Mouse (Mus musculus): Measurements from ENCODE around the gene Mthfsd. TPM values are rescaled to one million over a fixed set of nuclear protein-coding genes. Genes with fewer than 3 reads are reported as not detected.

Mthfsd gene
- total and polyA plus RNA-seq, 2 experiments from 2014 or later = 33.3 to 76.5 TPM

DNA sequence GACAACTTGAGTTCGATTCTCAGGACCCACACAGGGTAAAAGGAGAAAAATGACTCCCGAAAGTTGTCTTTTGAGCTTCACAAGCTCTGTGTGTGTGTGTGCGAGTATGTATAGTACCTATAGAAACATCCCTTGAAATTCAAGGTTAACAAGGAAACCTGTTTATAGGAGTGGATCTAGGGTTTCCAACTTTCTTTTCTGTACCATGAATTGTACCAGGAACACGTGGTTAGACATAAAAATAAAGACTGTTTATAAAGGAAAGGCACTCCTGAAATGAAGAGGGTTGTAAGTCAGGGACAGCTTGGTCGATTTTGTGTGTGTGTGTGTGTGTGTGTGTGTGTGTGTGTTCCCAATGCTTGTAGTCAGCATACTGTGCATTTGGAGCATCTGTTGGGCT lies 465 bp upstream of the Mthfsd start:
- DNase-seq (no peak), ATAC-seq (no peak)
- peak overlapping the region; percentile 90 for H3K9ac ChIP-seq
- no peak overlapping the region for H3K27ac ChIP-seq (ENCODE audit: low read depth, low read length)
- WGBS = 10% methylated on average over 5 of the region's 5 CpGs
- H3K36me3 ChIP-seq (ENCODE audit: insufficient read depth) = peaks cover 10% of the 10 kb centered on the region
- H3K9me3 ChIP-seq (ENCODE audit: low read length) = no peaks in the 10 kb centered on the region
- peak overlapping the region; percentile 88 for H3K4me2 ChIP-seq (ENCODE audit: low read depth)
- H3K27me3 ChIP-seq (ENCODE audit: insufficient read depth, low read length) = peaks cover 10% of the 10 kb centered on the region
- TF ChIP-seq CTCF (IDR thresholded peaks at IDR 0.05; ENCODE audit: low read depth) = no peak
- H3K4me1 ChIP-seq (ENCODE audit: insufficient read depth) = peaks cover 7% of the 10 kb centered on the region; the same call in 1 of the 2 replicates
- peak overlapping the region; percentile 88 for H3K4me3 ChIP-seq (ENCODE audit: low read depth, low read length)

DNA sequence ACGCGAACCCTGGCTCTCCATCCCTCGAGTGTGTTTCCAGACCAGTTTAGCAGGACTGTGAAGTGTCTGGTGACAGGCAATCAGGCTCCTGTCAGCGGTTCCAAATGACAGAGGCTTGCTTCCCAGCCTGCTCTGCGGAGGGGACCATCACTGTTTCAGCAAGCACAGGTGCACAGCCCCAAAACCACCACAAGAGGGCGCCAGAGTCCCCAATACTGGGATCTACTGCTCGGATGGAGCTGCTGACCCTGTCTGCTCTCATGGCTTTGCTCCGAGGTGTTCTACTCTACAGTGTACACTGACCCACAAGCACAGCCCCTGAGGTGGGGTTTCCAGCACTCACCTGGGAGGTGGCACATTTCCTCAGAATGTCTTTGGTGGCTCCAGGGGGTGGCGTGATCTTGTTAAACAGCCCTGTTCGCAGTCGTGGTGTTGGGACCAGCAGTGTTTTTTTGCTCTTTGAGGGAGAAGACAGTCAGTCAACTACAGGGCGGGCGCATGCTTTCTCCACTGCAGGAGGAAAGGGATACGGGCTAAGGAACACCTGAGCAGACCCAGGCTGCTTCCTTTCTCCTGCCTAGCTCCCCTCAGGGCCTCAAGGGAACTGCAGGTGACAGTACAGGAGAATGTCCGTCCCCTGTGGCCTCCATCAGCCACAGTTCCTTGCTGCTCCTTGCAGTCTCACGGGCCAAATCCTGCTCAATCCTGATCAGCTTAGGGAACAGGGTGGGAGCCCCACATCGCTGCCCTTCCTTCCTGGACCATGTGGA lies 4.0 kb downstream of the Mthfsd start:
- 53% methylated on average over 17 of the region's 17 CpGs for WGBS
- H3K4me2 ChIP-seq (ENCODE audit: low read depth) = no peak overlapping the region
- peak; percentile 89 for DNase-seq
- ATAC-seq = 0 out of 2 replicates have a peak, but pooled peaks have one; percentile 30
- H3K4me3 ChIP-seq (ENCODE audit: low read depth, low read length) = no peak overlapping the region
- no peaks in the 10 kb centered on the region for H3K27me3 ChIP-seq (ENCODE audit: insufficient read depth, low read length)
- H3K9me3 ChIP-seq (ENCODE audit: low read length) = no peaks in the 10 kb centered on the region
- no peak overlapping the region for H3K27ac ChIP-seq (ENCODE audit: low read depth, low read length)
- peak; percentile 97 for TF ChIP-seq CTCF (IDR thresholded peaks at IDR 0.05; ENCODE audit: low read depth)
- peaks cover 7% of the 10 kb centered on the region; the same call in 1 of the 2 replicates for H3K4me1 ChIP-seq (ENCODE audit: insufficient read depth)
- no peak overlapping the region for H3K9ac ChIP-seq
- peaks cover 49% of the 10 kb centered on the region for H3K36me3 ChIP-seq (ENCODE audit: insufficient read depth)

DNA sequence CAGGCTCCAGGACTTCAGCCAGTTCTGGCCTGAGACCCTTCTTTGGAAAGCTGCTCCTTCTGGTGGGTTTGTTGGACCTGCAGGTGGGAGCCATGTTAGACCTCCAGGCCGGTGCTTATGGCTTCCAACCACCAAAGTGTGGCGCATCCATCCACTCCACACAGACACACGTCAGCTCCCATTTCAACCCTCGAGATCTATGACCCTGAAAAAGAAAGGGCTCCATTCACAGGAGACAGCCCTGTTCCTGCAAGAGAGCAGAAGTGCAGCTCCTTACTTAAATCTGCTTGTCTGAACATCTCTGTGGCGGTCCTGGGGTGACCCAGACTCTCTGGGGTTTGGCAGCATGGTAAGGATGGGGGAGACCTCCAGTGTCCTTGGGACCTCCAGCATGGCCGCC lies 14.7 kb downstream of the Mthfsd start:
- ATAC-seq (no peak), DNase-seq (no peak)
- no peaks in the 10 kb centered on the region for H3K4me1 ChIP-seq (ENCODE audit: insufficient read depth)
- no peak overlapping the region for H3K27ac ChIP-seq (ENCODE audit: low read depth, low read length)
- TF ChIP-seq CTCF (IDR thresholded peaks at IDR 0.05; ENCODE audit: low read depth) = no peak
- H3K4me2 ChIP-seq (ENCODE audit: low read depth) = no peak overlapping the region
- peaks cover 14% of the 10 kb centered on the region for H3K36me3 ChIP-seq (ENCODE audit: insufficient read depth)
- H3K4me3 ChIP-seq (ENCODE audit: low read depth, low read length) = no peak overlapping the region
- WGBS = 59% methylated on average over 6 of the region's 6 CpGs
- no peaks in the 10 kb centered on the region for H3K9me3 ChIP-seq (ENCODE audit: low read length)
- H3K9ac ChIP-seq = no peak overlapping the region
- peaks cover 52% of the 10 kb centered on the region for H3K27me3 ChIP-seq (ENCODE audit: insufficient read depth, low read length)

DNA sequence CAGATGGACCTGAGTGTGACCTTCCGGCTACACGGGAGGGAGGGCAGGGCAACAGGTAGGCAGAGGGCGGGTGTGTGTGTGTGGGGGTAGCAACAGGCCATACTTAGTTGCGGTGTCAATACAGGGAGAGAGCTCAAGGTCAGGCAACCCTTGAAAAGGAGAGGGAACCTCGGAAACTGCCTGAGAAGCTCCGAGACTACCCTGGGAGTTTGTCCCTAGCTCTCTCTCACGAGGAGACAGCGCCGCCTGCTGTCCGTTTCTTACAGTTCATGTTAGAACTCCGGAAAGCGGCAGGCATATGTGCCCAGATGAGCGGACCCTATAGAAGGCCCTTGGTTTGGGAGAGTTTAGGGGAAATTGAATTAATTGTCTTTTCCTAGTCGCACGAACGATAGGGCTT lies 15.6 kb downstream of the Mthfsd start:
- H3K36me3 ChIP-seq (ENCODE audit: insufficient read depth) = peaks cover 6% of the 10 kb centered on the region; the same call in 1 of the 2 replicates
- peak; percentile 78 for ATAC-seq
- peak; percentile 91 for TF ChIP-seq CTCF (IDR thresholded peaks at IDR 0.05; ENCODE audit: low read depth)

DNA sequence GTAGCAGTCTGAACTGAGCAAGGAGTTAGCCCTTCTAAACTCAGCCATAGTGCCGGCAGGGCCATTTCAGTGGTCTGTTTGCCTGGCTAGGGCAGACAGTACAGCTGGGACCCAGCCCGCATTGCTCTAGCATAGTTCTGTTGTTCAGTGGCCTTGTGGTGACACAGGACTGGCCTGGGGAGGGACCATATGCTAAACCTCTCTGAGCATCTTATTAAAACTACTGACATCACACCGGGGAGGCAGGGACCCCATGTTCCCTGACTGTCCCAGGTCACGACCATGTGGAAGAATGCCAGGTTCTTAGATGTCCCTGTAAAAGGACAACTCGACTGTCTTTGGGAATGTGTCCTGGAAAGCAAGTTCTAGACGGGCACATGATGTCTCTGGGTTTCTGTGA lies 16.1 kb downstream of the Mthfsd start:
- no peak for DNase-seq
- no peak overlapping the region for H3K4me3 ChIP-seq (ENCODE audit: low read depth, low read length)
- WGBS = 30% methylated on average over 6 of the region's 6 CpGs
- no peak for ATAC-seq
- no peaks in the 10 kb centered on the region for H3K9me3 ChIP-seq (ENCODE audit: low read length)
- H3K4me2 ChIP-seq (ENCODE audit: low read depth) = no peak overlapping the region
- H3K9ac ChIP-seq = no peak overlapping the region
- H3K36me3 ChIP-seq (ENCODE audit: insufficient read depth) = peaks cover 1% of the 10 kb centered on the region; the same call in 1 of the 2 replicates
- peaks cover 63% of the 10 kb centered on the region for H3K27me3 ChIP-seq (ENCODE audit: insufficient read depth, low read length)
- H3K27ac ChIP-seq (ENCODE audit: low read depth, low read length) = no peak overlapping the region
- TF ChIP-seq CTCF (IDR thresholded peaks at IDR 0.05; ENCODE audit: low read depth) = no peak
- H3K4me1 ChIP-seq (ENCODE audit: insufficient read depth) = no peaks in the 10 kb centered on the region

More for the DNA sequence above, 15.6 kb downstream of the Mthfsd start:
- H3K4me2 ChIP-seq (ENCODE audit: low read depth) = no peak overlapping the region
- no peak overlapping the region for H3K9ac ChIP-seq
- H3K4me3 ChIP-seq (ENCODE audit: low read depth, low read length) = no peak overlapping the region
- WGBS = 4% methylated on average over 16 of the region's 16 CpGs
- no peaks in the 10 kb centered on the region for H3K9me3 ChIP-seq (ENCODE audit: low read length)
- peaks cover 58% of the 10 kb centered on the region for H3K27me3 ChIP-seq (ENCODE audit: insufficient read depth, low read length)
- DNase-seq = peak; percentile 92
- H3K4me1 ChIP-seq (ENCODE audit: insufficient read depth) = no peaks in the 10 kb centered on the region
- no peak overlapping the region for H3K27ac ChIP-seq (ENCODE audit: low read depth, low read length)

DNA sequence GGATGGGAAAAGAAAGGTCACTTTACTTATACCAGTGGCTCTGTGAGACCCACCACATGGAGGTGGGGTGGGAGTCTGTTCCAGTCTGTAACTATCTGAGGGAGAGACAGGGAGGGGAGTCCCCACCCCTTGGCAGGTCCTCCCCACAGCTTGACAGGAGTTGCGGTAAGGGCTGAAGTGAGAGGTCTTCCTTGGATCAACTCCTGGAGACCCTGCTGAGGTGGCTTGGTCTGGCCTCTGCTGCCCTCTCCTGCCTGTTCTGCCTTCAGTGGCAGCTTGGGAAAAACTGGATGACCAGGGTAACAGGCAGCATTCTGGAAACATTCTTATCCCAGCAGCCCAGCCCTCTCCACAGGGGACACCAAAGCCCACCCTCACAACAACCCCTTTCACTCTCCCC lies 17.5 kb downstream of the Mthfsd start:
- Histone ChIP-seq H3K27ac (ENCODE audit: low read depth, low read length) (no peak overlapping the region), H3K27me3 (ENCODE audit: insufficient read depth, low read length) (peaks cover 77% of the 10 kb centered on the region), H3K36me3 (ENCODE audit: insufficient read depth) (no peaks in the 10 kb centered on the region), H3K4me1 (ENCODE audit: insufficient read depth) (no peaks in the 10 kb centered on the region), H3K9me3 (ENCODE audit: low read length) (no peaks in the 10 kb centered on the region), H3K9ac (no peak overlapping the region), H3K4me2 (ENCODE audit: low read depth) (no peak overlapping the region), H3K4me3 (ENCODE audit: low read depth, low read length) (no peak overlapping the region)
- peak; percentile 47 for TF ChIP-seq CTCF (IDR thresholded peaks at IDR 0.05; ENCODE audit: low read depth)
- WGBS = 0% methylated on average over 1 of the region's 1 CpGs
- no peak for ATAC-seq
- DNase-seq = no peak

- H3K4me3 ChIP-seq (ENCODE audit: low read depth, low read length) = no peak overlapping the region
- H3K4me1 ChIP-seq (ENCODE audit: insufficient read depth) = no peaks in the 10 kb centered on the region
- DNase-seq (no peak), ATAC-seq (no peak)
- no peak overlapping the region for H3K9ac ChIP-seq
- no peaks in the 10 kb centered on the region for H3K9me3 ChIP-seq (ENCODE audit: low read length)
- no peaks in the 10 kb centered on the region for H3K36me3 ChIP-seq (ENCODE audit: insufficient read depth)
- no peak overlapping the region for H3K27ac ChIP-seq (ENCODE audit: low read depth, low read length)
- no peak overlapping the region for H3K4me2 ChIP-seq (ENCODE audit: low read depth)
- 3% methylated on average over 32 of the region's 32 CpGs for WGBS
- no peak for TF ChIP-seq CTCF (IDR thresholded peaks at IDR 0.05; ENCODE audit: low read depth)
- H3K27me3 ChIP-seq (ENCODE audit: insufficient read depth, low read length) = peaks cover 83% of the 10 kb centered on the region
Observed at GRCm38 (mm10) chr8:121089631-121090380, 18.4 kb downstream of the Mthfsd start.
